Mouse (Mus musculus): ENCODE measurements around the gene Nxph4. TPM values are rescaled to one million over a fixed set of nuclear protein-coding genes. Genes with fewer than 3 reads are reported as not detected.

Nxph4 gene
- polyA plus RNA-seq, 1 experiment from 2014 or later = 78.8 TPM

- Histone ChIP-seq H3K9me3 (no peaks in the 10 kb centered on the region), H3K27me3 (no peaks in the 10 kb centered on the region), H3K4me2 (replicated peaks) (no peak overlapping the region), H3K4me3 (replicated peaks) (no peak overlapping the region), H3K27ac (no peak overlapping the region), H3K9ac (replicated peaks) (no peak overlapping the region), H3K4me1 (replicated peaks) (no peaks in the 10 kb centered on the region), H3K36me3 (peaks cover 88% of the 10 kb centered on the region)
- 94% methylated on average over 28 of the region's 28 CpGs for WGBS
- no peak for ATAC-seq
Observed at GRCm38 (mm10) chr10:127566553-127567326, 32.4 kb upstream of the Nxph4 start.

DNA sequence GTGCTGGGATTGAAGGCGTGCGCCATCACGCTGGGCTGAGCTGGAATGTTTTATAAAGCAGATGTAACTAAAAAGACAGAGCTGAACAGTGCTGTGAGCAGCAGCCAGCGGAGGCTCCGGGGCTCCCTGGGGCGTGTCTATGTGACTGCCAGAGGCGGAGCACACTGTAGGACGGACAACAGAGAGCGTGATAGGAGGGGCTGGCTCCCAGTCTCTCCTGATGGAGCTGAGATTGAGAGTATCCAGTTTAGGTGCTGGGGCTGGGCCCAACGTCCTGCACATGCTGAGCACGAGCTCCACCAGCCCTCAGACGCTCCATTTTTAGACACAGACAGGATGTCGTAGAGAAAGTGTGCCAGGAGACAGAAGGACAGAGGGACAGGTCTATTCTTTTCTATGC is 29.9 kb upstream of the Nxph4 start:
- Histone ChIP-seq H3K9me3 (no peaks in the 10 kb centered on the region), H3K4me3 (replicated peaks) (no peak overlapping the region), H3K4me1 (replicated peaks) (no peaks in the 10 kb centered on the region), H3K27me3 (no peaks in the 10 kb centered on the region), H3K36me3 (peaks cover 93% of the 10 kb centered on the region), H3K4me2 (replicated peaks) (no peak overlapping the region), H3K9ac (replicated peaks) (no peak overlapping the region), H3K27ac (no peak overlapping the region)
- 61% methylated on average over 13 of the region's 13 CpGs for WGBS
- 0 out of 2 replicates have a peak, but pooled peaks have one; percentile 34 for ATAC-seq

DNA sequence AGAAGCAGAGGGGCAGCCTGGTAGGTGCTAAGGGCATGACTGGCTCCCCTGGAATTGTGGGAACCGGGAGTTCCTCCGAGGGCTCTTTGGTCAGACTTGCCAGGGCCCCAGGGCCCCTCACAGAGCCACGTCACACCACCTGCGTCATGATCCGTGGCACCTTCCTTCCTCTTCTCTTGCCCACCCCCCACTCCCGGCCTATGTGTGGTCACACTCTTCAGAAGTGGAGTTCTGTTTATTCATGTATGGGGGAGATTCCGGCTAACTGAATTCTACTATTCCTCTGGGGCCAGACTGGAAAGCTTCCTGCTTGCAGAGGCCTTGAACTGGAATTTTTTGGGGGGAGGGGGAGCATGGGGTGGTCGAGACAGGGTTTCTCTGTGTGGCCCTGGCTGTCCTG is 29.5 kb upstream of the Nxph4 start:
- 87% methylated on average over 8 of the region's 8 CpGs for WGBS
- H3K36me3 ChIP-seq = peaks cover 93% of the 10 kb centered on the region
- no peaks in the 10 kb centered on the region for H3K27me3 ChIP-seq
- H3K9ac ChIP-seq (replicated peaks) = no peak overlapping the region
- no peak overlapping the region for H3K27ac ChIP-seq
- ATAC-seq = no peak
- H3K4me1 ChIP-seq (replicated peaks) = no peaks in the 10 kb centered on the region
- H3K4me2 ChIP-seq (replicated peaks) = no peak overlapping the region
- H3K9me3 ChIP-seq = no peaks in the 10 kb centered on the region
- H3K4me3 ChIP-seq (replicated peaks) = no peak overlapping the region

DNA sequence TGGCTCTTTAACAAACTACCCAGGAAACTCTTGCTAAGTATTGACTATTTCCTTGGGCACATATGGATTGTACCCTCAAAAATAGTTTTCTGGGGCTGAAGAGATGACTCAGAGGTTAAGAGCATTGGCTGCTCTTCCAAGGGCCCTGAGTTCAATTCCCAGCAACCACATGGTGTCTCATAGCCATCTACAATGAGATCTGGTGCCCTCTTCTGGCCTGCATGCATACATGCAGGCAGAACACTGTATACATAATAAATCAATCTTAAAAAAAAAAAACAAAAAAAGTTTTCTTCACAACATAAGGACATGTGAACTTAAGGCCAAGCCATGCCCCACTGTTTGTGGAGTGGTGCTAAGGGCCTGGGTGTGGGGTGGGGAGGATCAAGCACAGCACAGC is 26.8 kb upstream of the Nxph4 start:
- no peaks in the 10 kb centered on the region for H3K27me3 ChIP-seq
- no peaks in the 10 kb centered on the region for H3K9me3 ChIP-seq
- no peak overlapping the region for H3K4me3 ChIP-seq (replicated peaks)
- no peak overlapping the region for H3K9ac ChIP-seq (replicated peaks)
- H3K4me2 ChIP-seq (replicated peaks) = no peak overlapping the region
- ATAC-seq = no peak
- H3K4me1 ChIP-seq (replicated peaks) = no peaks in the 10 kb centered on the region
- no peak overlapping the region for H3K27ac ChIP-seq
- peaks cover 96% of the 10 kb centered on the region for H3K36me3 ChIP-seq

GRCm38 (mm10) chr10:127557397-127557796 is 23.0 kb upstream of the Nxph4 start:
- no peaks in the 10 kb centered on the region for H3K27me3 ChIP-seq
- no peak overlapping the region for H3K4me2 ChIP-seq (replicated peaks)
- no peaks in the 10 kb centered on the region for H3K4me1 ChIP-seq (replicated peaks)
- 90% methylated on average over 13 of the region's 13 CpGs for whole genome bisulfite sequencing
- H3K4me3 ChIP-seq (replicated peaks) = no peak overlapping the region
- H3K9me3 ChIP-seq = no peaks in the 10 kb centered on the region
- no peak overlapping the region for H3K27ac ChIP-seq
- H3K9ac ChIP-seq (replicated peaks) = no peak overlapping the region
- H3K36me3 ChIP-seq = peaks cover 100% of the 10 kb centered on the region
- no peak for ATAC-seq

GRCm38 (mm10) chr10:127555703-127556102 is 21.3 kb upstream of the Nxph4 start:
- ATAC-seq = peak; percentile 24; the same call in 1 of the 2 replicates
- no peaks in the 10 kb centered on the region for H3K27me3 ChIP-seq
- no peak overlapping the region for H3K4me3 ChIP-seq (replicated peaks)
- no peaks in the 10 kb centered on the region for H3K4me1 ChIP-seq (replicated peaks)
- no peak overlapping the region for H3K9ac ChIP-seq (replicated peaks)
- H3K4me2 ChIP-seq (replicated peaks) = no peak overlapping the region
- H3K9me3 ChIP-seq = no peaks in the 10 kb centered on the region
- 63% methylated on average over 18 of the region's 18 CpGs for WGBS
- H3K27ac ChIP-seq = no peak overlapping the region
- peaks cover 100% of the 10 kb centered on the region for H3K36me3 ChIP-seq

DNA sequence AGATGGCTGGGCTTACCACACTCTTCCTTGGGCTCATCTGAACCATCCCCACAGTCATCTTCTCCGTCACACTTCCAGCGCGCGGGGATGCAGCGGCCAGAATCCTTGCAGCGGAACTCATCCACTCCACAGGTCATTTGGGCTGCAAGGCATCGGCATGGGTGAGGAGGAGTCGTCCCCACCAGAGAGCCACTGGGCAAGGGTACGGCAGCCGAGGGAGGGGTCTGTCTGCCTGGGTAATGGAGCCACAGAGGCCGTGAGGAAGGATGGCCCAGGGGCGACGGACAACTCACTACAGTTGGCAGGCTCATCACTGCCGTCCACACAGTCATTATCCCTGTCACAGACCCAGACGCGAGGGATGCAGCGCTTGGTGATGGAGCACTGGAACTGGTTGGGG is 15.5 kb upstream of the Nxph4 start:
- Histone ChIP-seq H3K4me1 (replicated peaks) (no peaks in the 10 kb centered on the region), H3K36me3 (peaks cover 100% of the 10 kb centered on the region), H3K9me3 (no peaks in the 10 kb centered on the region), H3K4me2 (replicated peaks) (no peak overlapping the region), H3K27me3 (no peaks in the 10 kb centered on the region), H3K27ac (no peak overlapping the region), H3K4me3 (replicated peaks) (no peak overlapping the region), H3K9ac (replicated peaks) (no peak overlapping the region)
- 90% methylated on average over 17 of the region's 17 CpGs for WGBS
- no peak for ATAC-seq

DNA sequence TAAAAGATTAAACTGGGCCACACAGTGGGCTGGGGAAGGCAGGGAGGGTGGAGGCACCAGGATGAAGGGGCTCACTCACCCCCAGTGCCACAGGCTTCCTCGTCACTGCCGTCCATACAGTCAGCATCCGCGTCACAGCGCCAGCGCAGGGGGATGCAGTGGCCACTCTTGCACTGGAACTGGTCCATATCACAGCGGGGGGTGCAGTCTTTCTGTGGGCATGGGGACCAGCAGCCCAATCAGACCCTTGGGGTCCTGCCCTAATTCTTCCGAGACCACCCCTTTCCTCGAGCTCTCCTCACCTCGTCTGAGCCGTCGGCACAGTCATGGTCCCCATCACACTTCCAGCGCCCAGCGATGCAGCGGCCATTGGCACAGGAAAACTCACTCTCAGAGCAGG is 13.9 kb upstream of the Nxph4 start:
- 95% methylated on average over 15 of the region's 15 CpGs for WGBS
- Histone ChIP-seq H3K4me1 (replicated peaks) (no peaks in the 10 kb centered on the region), H3K27me3 (no peaks in the 10 kb centered on the region), H3K9me3 (no peaks in the 10 kb centered on the region), H3K27ac (no peak overlapping the region), H3K4me2 (replicated peaks) (no peak overlapping the region), H3K36me3 (peaks cover 99% of the 10 kb centered on the region), H3K9ac (replicated peaks) (no peak overlapping the region), H3K4me3 (replicated peaks) (no peak overlapping the region)
- ATAC-seq = no peak

DNA sequence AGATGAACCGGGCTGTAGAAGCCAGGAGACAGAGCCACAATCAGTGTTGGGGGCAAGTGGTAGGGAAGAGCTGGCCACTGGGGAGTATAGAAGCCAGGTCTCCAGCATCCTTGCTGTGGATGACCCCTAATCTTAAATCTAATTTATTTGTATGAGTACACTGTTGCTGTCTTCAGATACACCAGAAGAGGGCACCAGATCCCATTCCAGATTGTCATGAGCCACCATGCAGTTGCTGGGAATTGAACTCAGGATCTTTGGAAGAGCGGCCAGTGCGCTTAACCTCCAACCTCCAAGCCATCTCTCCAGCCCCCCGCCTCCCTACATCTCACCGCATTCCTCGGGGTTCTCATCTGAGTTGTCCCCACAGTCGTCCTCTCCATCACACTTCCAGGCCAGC is 12.1 kb upstream of the Nxph4 start:
- Histone ChIP-seq H3K4me3 (replicated peaks) (no peak overlapping the region), H3K27ac (no peak overlapping the region), H3K4me1 (replicated peaks) (peaks cover 9% of the 10 kb centered on the region; the same call in 1 of the 2 replicates), H3K27me3 (no peaks in the 10 kb centered on the region), H3K4me2 (replicated peaks) (no peak overlapping the region), H3K9ac (replicated peaks) (no peak overlapping the region), H3K9me3 (no peaks in the 10 kb centered on the region), H3K36me3 (peaks cover 99% of the 10 kb centered on the region)
- no peak for ATAC-seq
- 93% methylated on average over 7 of the region's 7 CpGs for WGBS

DNA sequence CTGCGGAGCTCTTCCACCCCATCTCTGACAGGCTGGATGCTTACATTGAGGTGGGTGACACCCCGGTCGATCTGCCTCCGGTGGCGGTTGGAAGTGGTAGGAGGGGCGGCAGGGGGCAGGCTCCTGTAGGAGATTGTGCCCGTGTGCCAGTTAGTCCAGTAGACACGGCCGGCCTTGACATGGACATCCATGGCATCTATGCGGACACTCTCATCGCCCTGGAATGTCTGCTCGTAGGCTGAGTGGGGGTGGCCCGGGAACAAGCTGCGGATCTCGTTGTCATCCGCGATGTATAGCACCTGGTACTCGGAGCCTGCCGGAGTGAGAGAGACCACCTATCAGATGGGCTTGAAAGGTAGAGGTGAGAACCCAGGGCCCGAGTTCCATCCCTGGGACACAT is 10.0 kb upstream of the Nxph4 start:
- H3K9me3 ChIP-seq = no peaks in the 10 kb centered on the region
- ATAC-seq = no peak
- H3K36me3 ChIP-seq = peaks cover 99% of the 10 kb centered on the region
- H3K27me3 ChIP-seq = no peaks in the 10 kb centered on the region
- H3K4me2 ChIP-seq (replicated peaks) = no peak overlapping the region
- 95% methylated on average over 20 of the region's 20 CpGs for WGBS
- no peak overlapping the region for H3K4me3 ChIP-seq (replicated peaks)
- no peak overlapping the region for H3K9ac ChIP-seq (replicated peaks)
- no peak overlapping the region for H3K27ac ChIP-seq
- H3K4me1 ChIP-seq (replicated peaks) = peaks cover 9% of the 10 kb centered on the region; the same call in 1 of the 2 replicates

- peaks cover 9% of the 10 kb centered on the region; the same call in 1 of the 2 replicates for H3K4me1 ChIP-seq (replicated peaks)
- H3K27ac ChIP-seq = no peak overlapping the region
- no peak overlapping the region for H3K4me3 ChIP-seq (replicated peaks)
- no peaks in the 10 kb centered on the region for H3K27me3 ChIP-seq
- H3K9me3 ChIP-seq = no peaks in the 10 kb centered on the region
- ATAC-seq = no peak
- H3K4me2 ChIP-seq (replicated peaks) = no peak overlapping the region
- WGBS = 81% methylated on average over 3 of the region's 3 CpGs
- H3K9ac ChIP-seq (replicated peaks) = no peak overlapping the region
- peaks cover 99% of the 10 kb centered on the region for H3K36me3 ChIP-seq
Observed at GRCm38 (mm10) chr10:127543916-127544315, 9.6 kb upstream of the Nxph4 start.

GRCm38 (mm10) chr10:127542720-127543119 is 8.4 kb upstream of the Nxph4 start:
- Histone ChIP-seq H3K27ac (peak overlapping the region; percentile 54), H3K36me3 (peaks cover 95% of the 10 kb centered on the region), H3K4me1 (replicated peaks) (peaks cover 10% of the 10 kb centered on the region), H3K9ac (replicated peaks) (no peak overlapping the region), H3K4me2 (replicated peaks) (no peak overlapping the region), H3K4me3 (replicated peaks) (no peak overlapping the region), H3K27me3 (no peaks in the 10 kb centered on the region), H3K9me3 (no peaks in the 10 kb centered on the region)
- 35% methylated on average over 6 of the region's 6 CpGs for WGBS
- ATAC-seq = no peak

GRCm38 (mm10) chr10:127542084-127542483 is 7.7 kb upstream of the Nxph4 start:
- no peaks in the 10 kb centered on the region for H3K9me3 ChIP-seq
- peaks cover 89% of the 10 kb centered on the region for H3K36me3 ChIP-seq
- peaks cover 16% of the 10 kb centered on the region for H3K4me1 ChIP-seq (replicated peaks)
- H3K4me2 ChIP-seq (replicated peaks) = no peak overlapping the region
- no peak for ATAC-seq
- no peaks in the 10 kb centered on the region for H3K27me3 ChIP-seq
- H3K4me3 ChIP-seq (replicated peaks) = no peak overlapping the region
- H3K9ac ChIP-seq (replicated peaks) = no peak overlapping the region; the same call in 1 of the 2 replicates
- peak overlapping the region; percentile 54 for H3K27ac ChIP-seq
- 66% methylated on average over 13 of the region's 13 CpGs for WGBS
